ENCODE assay signal across 9 mouse cellular contexts in the genomic region with DNA sequence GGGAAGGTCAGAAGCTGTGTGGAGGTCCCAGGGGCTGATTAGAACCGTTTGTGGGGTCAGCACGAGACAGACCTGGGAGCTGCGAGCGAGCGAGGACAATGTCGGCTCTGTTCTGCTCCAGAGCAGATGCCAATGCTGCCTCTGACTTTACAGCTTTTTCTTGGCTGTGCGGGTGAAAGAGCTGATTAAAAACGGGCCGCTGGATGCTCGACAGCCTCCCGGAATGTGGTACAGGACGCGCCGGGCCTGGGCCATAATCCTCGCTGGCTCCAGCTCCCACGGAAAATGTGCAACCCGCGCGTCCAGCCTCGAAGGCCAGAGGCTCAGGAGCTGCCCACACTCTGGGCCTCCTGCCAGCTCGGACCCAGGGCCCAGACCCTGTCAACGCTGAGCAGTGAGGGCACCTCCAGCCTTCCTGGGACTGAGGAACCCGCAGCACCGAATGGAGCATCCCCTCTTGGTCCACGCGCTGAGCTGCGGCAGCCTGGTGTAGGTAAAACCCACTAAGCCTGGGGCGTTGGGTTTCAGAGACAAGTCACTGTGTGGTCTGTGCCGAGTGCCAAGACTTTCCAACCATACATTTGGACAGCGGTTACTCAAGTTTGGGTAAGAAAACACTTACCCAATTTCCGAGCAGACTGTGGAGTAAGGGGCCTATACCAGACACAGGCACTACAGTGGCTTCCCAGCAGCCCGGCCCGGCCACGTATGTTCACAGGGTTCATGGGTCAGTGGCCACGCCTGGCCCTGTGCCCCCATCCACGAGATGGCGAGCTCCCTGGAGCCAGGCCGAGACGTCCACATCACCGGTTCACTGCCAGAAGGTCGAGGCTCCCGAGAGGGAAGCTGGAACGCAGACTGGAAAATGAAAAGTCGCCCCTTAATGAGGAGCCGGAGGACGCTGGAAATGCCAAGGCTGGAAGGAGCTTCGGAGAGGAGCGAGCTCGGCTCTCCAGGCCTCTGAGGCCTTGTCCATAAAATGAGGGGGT.
DNase-seq lines count a peak whose midpoint lies in the region; ATAC-seq and TF ChIP-seq lines count a peak whose summit lies in the region.
"Had no signal": no experiment of that assay in that cellular context is flagged by ENCODE, and none has a peak within 500 bp of the region (broad histone marks: within the 10 kb centered on the region; RNA-seq: fewer than 3 reads in every experiment).

No protein-coding gene starts in this region.

- H3K4me1 ChIP-seq in heart, embryonic 12.5 days (replicated peaks), result peaks cover 12% of the 10 kb centered on the region; the same call in 1 of the 2 replicates
- H3K4me1 ChIP-seq in limb, embryonic 11.5 days (ENCODE audit: control insufficient read depth, insufficient read depth, low read length), result peaks cover 24% of the 10 kb centered on the region
- H3K4me1 ChIP-seq in intestine, postnatal 0 days (replicated peaks; ENCODE audit: control insufficient read depth, insufficient read depth, low read length), result no peaks in the 10 kb centered on the region
- peaks cover 17% of the 10 kb centered on the region for H3K4me1 ChIP-seq in kidney, embryonic 15.5 days

- ATAC-seq in heart, embryonic 12.5 days (ENCODE audit: insufficient number of reproducible peaks, low FRiP score), result no peak
- peak; percentile 39; the same call in 1 of the 2 replicates for ATAC-seq in limb, embryonic 11.5 days (ENCODE audit: insufficient number of reproducible peaks, low FRiP score, low TSS enrichment, low read depth)
- ATAC-seq in intestine, postnatal 0 days, result no peak
- no peak for ATAC-seq in kidney, embryonic 15.5 days (replicated peaks; ENCODE audit: low FRiP score)

- H3K27ac ChIP-seq in heart, embryonic 12.5 days (ENCODE audit: poor library complexity, severe bottlenecking), result no peak overlapping the region
- peak overlapping the region; percentile 92 for H3K27ac ChIP-seq in limb, embryonic 11.5 days (replicated peaks; ENCODE audit: low read depth, low read length)
- no peak overlapping the region for H3K27ac ChIP-seq in intestine, postnatal 0 days (ENCODE audit: low read depth, low read length)
- H3K27ac ChIP-seq in kidney, embryonic 15.5 days, result no peak overlapping the region

- H3K4me2 ChIP-seq in heart, embryonic 12.5 days, result no peak overlapping the region
- H3K4me2 ChIP-seq in limb, embryonic 11.5 days (ENCODE audit: low read depth, severe bottlenecking), result no peak overlapping the region
- no peak overlapping the region for H3K4me2 ChIP-seq in intestine, postnatal 0 days (replicated peaks; ENCODE audit: low read depth)
- H3K4me2 ChIP-seq in kidney, embryonic 15.5 days, result no peak overlapping the region

- TF ChIP-seq CTCF in intestine, postnatal 0 days (IDR thresholded peaks at IDR 0.05; ENCODE audit: low read depth), result no peak

- peak; percentile 35 for DNase-seq in heart, postnatal 4 days
- DNase-seq in NIH3T3 (ENCODE audit: low read depth), result peak; percentile 12
- DNase-seq in adrenal gland, postnatal 14 days, result peak; percentile 51
- DNase-seq in limb, embryonic 11.5 days (ENCODE audit: low spot score), result peak; percentile 61
- DNase-seq: kidney, adult 18-20 months had no signal

- no peaks in the 10 kb centered on the region for H3K27me3 ChIP-seq in heart, embryonic 12.5 days (replicated peaks)
- no peaks in the 10 kb centered on the region for H3K27me3 ChIP-seq in limb, embryonic 11.5 days (ENCODE audit: control insufficient read depth, insufficient read depth, low read length)
- 0 out of 2 replicates have a peak, but pooled peaks cover 3% of the 10 kb centered on the region for H3K27me3 ChIP-seq in intestine, postnatal 0 days (replicated peaks; ENCODE audit: control insufficient read depth, insufficient read depth, low read length)
- no peaks in the 10 kb centered on the region for H3K27me3 ChIP-seq in kidney, embryonic 15.5 days

- H3K36me3 ChIP-seq in heart, embryonic 12.5 days, result no peaks in the 10 kb centered on the region
- H3K36me3 ChIP-seq in limb, embryonic 11.5 days (ENCODE audit: control insufficient read depth, insufficient read depth, low read length), result no peaks in the 10 kb centered on the region
- H3K36me3 ChIP-seq in intestine, postnatal 0 days (ENCODE audit: control insufficient read depth, insufficient read depth), result no peaks in the 10 kb centered on the region
- no peaks in the 10 kb centered on the region for H3K36me3 ChIP-seq in kidney, embryonic 15.5 days
- H3K36me3 ChIP-seq: G1E had no signal

- H3K9ac ChIP-seq in heart, embryonic 12.5 days, result no peak overlapping the region
- no peak overlapping the region; the same call in 1 of the 2 replicates for H3K9ac ChIP-seq in limb, embryonic 11.5 days (ENCODE audit: low read length)
- no peak overlapping the region for H3K9ac ChIP-seq in intestine, postnatal 0 days (ENCODE audit: low read depth, low read length)
- no peak overlapping the region for H3K9ac ChIP-seq in kidney, embryonic 15.5 days

- WGBS in heart, embryonic 12.5 days, result 69% methylated on average over 49 of the region's 49 CpGs
- WGBS in limb, embryonic 11.5 days, result 64% methylated on average over 49 of the region's 49 CpGs
- WGBS in intestine, postnatal 0 days, result 86% methylated on average over 49 of the region's 49 CpGs
- WGBS in kidney, embryonic 15.5 days, result 58% methylated on average over 49 of the region's 49 CpGs

- H3K4me3 ChIP-seq in heart, embryonic 12.5 days, result no peak overlapping the region
- no peak overlapping the region for H3K4me3 ChIP-seq in limb, embryonic 11.5 days (ENCODE audit: low read depth, low read length)
- H3K4me3 ChIP-seq in intestine, postnatal 0 days (ENCODE audit: low read depth, low read length), result no peak overlapping the region
- H3K4me3 ChIP-seq in kidney, embryonic 15.5 days (replicated peaks), result no peak overlapping the region

- no peaks in the 10 kb centered on the region for H3K9me3 ChIP-seq in heart, embryonic 12.5 days (replicated peaks)
- H3K9me3 ChIP-seq in limb, embryonic 11.5 days (ENCODE audit: control insufficient read depth, low read length), result no peaks in the 10 kb centered on the region
- no peaks in the 10 kb centered on the region for H3K9me3 ChIP-seq in intestine, postnatal 0 days (ENCODE audit: control insufficient read depth)
- H3K9me3 ChIP-seq in kidney, embryonic 15.5 days (replicated peaks), result no peaks in the 10 kb centered on the region
